In genomic region chr4:43982053-43982732, GRCm38 (mm10) we compare ENCODE assay signal across 8 mouse cellular contexts. TPM values are rescaled to one million over a fixed set of nuclear protein-coding genes. Genes with fewer than 3 reads are reported as not detected.
DNase-seq lines count a peak whose midpoint lies in the region; ATAC-seq and TF ChIP-seq lines count a peak whose summit lies in the region.

No protein-coding gene starts in this region.

- no peaks in the 10 kb centered on the region for H3K9me3 ChIP-seq in ES-Bruce4 (replicated peaks; ENCODE audit: control insufficient read depth, insufficient read depth, low read length, poor library complexity, severe bottlenecking)
- no peaks in the 10 kb centered on the region for H3K9me3 ChIP-seq in forebrain, embryonic 12.5 days
- no peaks in the 10 kb centered on the region for H3K9me3 ChIP-seq in heart, postnatal 0 days (replicated peaks; ENCODE audit: control insufficient read depth, low read length)
- no peaks in the 10 kb centered on the region for H3K9me3 ChIP-seq in liver, embryonic 14.5 days (ENCODE audit: control insufficient read depth, low read length)
- H3K9me3 ChIP-seq in neural tube, embryonic 11.5 days (ENCODE audit: control insufficient read depth, low read length), result no peaks in the 10 kb centered on the region
- H3K9me3 ChIP-seq in stomach, embryonic 16.5 days (replicated peaks; ENCODE audit: control insufficient read depth, low read length), result no peaks in the 10 kb centered on the region

- WGBS in forebrain, embryonic 12.5 days, result 3% methylated on average over 24 of the region's 24 CpGs
- WGBS in heart, postnatal 0 days, result 2% methylated on average over 24 of the region's 24 CpGs
- WGBS in liver, embryonic 14.5 days (ENCODE audit: insufficient replicate concordance), result under 1% methylated on average over 24 of the region's 24 CpGs
- 4% methylated on average over 24 of the region's 24 CpGs for WGBS in neural tube, embryonic 11.5 days
- WGBS in stomach, embryonic 16.5 days, result under 1% methylated on average over 24 of the region's 24 CpGs

- peak; percentile 88 for TF ChIP-seq CTCF in ES-Bruce4 (IDR thresholded peaks at IDR 0.05; ENCODE audit: low read depth, low read length)
- peak; percentile 95 for TF ChIP-seq CTCF in heart, postnatal 0 days (IDR thresholded peaks at IDR 0.05; ENCODE audit: low read depth)
- TF ChIP-seq CTCF in liver, embryonic 14.5 days (IDR thresholded peaks at IDR 0.05; ENCODE audit: low read depth), result peak; percentile 98

- peak; percentile 70 for TF ChIP-seq EP300 in ES-Bruce4 (IDR thresholded peaks at IDR 0.05; ENCODE audit: insufficient read depth, low read depth, low read length)
- TF ChIP-seq EP300 in heart, postnatal 0 days (IDR thresholded peaks at IDR 0.05; ENCODE audit: low read depth), result no peak
- TF ChIP-seq EP300 in liver, embryonic 14.5 days (IDR thresholded peaks at IDR 0.05; ENCODE audit: low read depth), result no peak

- no peaks in the 10 kb centered on the region for H3K36me3 ChIP-seq in ES-Bruce4 (ENCODE audit: control insufficient read depth, insufficient read depth, low read length, poor library complexity, severe bottlenecking)
- H3K36me3 ChIP-seq in forebrain, embryonic 12.5 days (replicated peaks), result no peaks in the 10 kb centered on the region
- no peaks in the 10 kb centered on the region for H3K36me3 ChIP-seq in heart, postnatal 0 days (replicated peaks; ENCODE audit: control insufficient read depth, insufficient read depth, low read length)
- no peaks in the 10 kb centered on the region for H3K36me3 ChIP-seq in liver, embryonic 14.5 days (replicated peaks; ENCODE audit: control insufficient read depth, insufficient read depth, low read depth)
- no peaks in the 10 kb centered on the region for H3K36me3 ChIP-seq in neural tube, embryonic 11.5 days (ENCODE audit: control insufficient read depth, insufficient read depth, low read length)
- no peaks in the 10 kb centered on the region for H3K36me3 ChIP-seq in stomach, embryonic 16.5 days (ENCODE audit: control insufficient read depth, insufficient read depth, low read length)

- TF ChIP-seq POLR2A in ES-Bruce4 (IDR thresholded peaks at IDR 0.05; ENCODE audit: insufficient read depth, low read length), result no peak

- 0 out of 2 replicates have a peak overlapping the region, but pooled peaks have one; percentile 15 for H3K9ac ChIP-seq in ES-Bruce4 (ENCODE audit: low read depth, poor library complexity, severe bottlenecking)
- H3K9ac ChIP-seq in forebrain, embryonic 12.5 days, result peak overlapping the region; percentile 53
- no peak overlapping the region; the same call in 1 of the 2 replicates for H3K9ac ChIP-seq in heart, postnatal 0 days (replicated peaks; ENCODE audit: low read depth, low read length)
- H3K9ac ChIP-seq in liver, embryonic 14.5 days (replicated peaks), result peak overlapping the region; percentile 41
- peak overlapping the region; percentile 58 for H3K9ac ChIP-seq in neural tube, embryonic 11.5 days (ENCODE audit: low read length)
- H3K9ac ChIP-seq in stomach, embryonic 16.5 days (ENCODE audit: low read length), result peak overlapping the region; percentile 75

- peak overlapping the region; percentile 59 for H3K4me2 ChIP-seq in forebrain, embryonic 12.5 days
- peak overlapping the region; percentile 68 for H3K4me2 ChIP-seq in heart, postnatal 0 days (ENCODE audit: low read depth, low read length)
- peak overlapping the region; percentile 67 for H3K4me2 ChIP-seq in liver, embryonic 14.5 days (ENCODE audit: low read depth)
- peak overlapping the region; percentile 52 for H3K4me2 ChIP-seq in neural tube, embryonic 11.5 days (ENCODE audit: low read depth)
- peak overlapping the region; percentile 73 for H3K4me2 ChIP-seq in stomach, embryonic 16.5 days (ENCODE audit: low read depth, low read length)

- H3K4me1 ChIP-seq in ES-Bruce4 (ENCODE audit: control insufficient read depth, insufficient read depth, low read length), result peaks cover 8% of the 10 kb centered on the region
- H3K4me1 ChIP-seq in forebrain, embryonic 12.5 days, result peaks cover 20% of the 10 kb centered on the region
- H3K4me1 ChIP-seq in heart, postnatal 0 days (ENCODE audit: control insufficient read depth, insufficient read depth), result peaks cover 18% of the 10 kb centered on the region; the same call in 1 of the 2 replicates
- H3K4me1 ChIP-seq in liver, embryonic 14.5 days (replicated peaks; ENCODE audit: control insufficient read depth in 2 of 2, insufficient read depth in 2 of 2, low read length in 1 of 2), result peaks cover 0 to 3% of the 10 kb centered on the region in 2 experiments; a peak in 2 of 4 replicates
- peaks cover 3% of the 10 kb centered on the region; the same call in 1 of the 2 replicates for H3K4me1 ChIP-seq in neural tube, embryonic 11.5 days (ENCODE audit: control insufficient read depth, insufficient read depth, low read length)
- peaks cover 18% of the 10 kb centered on the region; the same call in 1 of the 2 replicates for H3K4me1 ChIP-seq in stomach, embryonic 16.5 days (ENCODE audit: control insufficient read depth, insufficient read depth, low read length)

- H3K4me3 ChIP-seq in ES-Bruce4 (ENCODE audit: low read depth, low read length), result no peak overlapping the region
- peak overlapping the region; percentile 34 for H3K4me3 ChIP-seq in forebrain, embryonic 12.5 days (replicated peaks)
- H3K4me3 ChIP-seq in heart, postnatal 0 days (ENCODE audit: low read depth, low read length), result peak overlapping the region; percentile 35
- peak overlapping the region; percentile 34 to 55 for H3K4me3 ChIP-seq in liver, embryonic 14.5 days (ENCODE audit: insufficient read depth in 1 of 2, low read depth in 2 of 2, low read length in 2 of 2)
- 0 out of 2 replicates have a peak overlapping the region, but pooled peaks have one; percentile 17 for H3K4me3 ChIP-seq in neural tube, embryonic 11.5 days (ENCODE audit: low read depth, low read length)
- H3K4me3 ChIP-seq in stomach, embryonic 16.5 days (replicated peaks; ENCODE audit: low read length), result peak overlapping the region; percentile 43

- ATAC-seq in forebrain, embryonic 12.5 days (ENCODE audit: low FRiP score), result peak; percentile 94
- peak; percentile 89 for ATAC-seq in heart, postnatal 0 days (ENCODE audit: insufficient read depth, low read depth)
- peak; percentile 90 for ATAC-seq in liver, embryonic 14.5 days (ENCODE audit: insufficient read depth)
- ATAC-seq in neural tube, embryonic 11.5 days (ENCODE audit: insufficient read depth, low FRiP score, low TSS enrichment), result peak; percentile 93
- peak; percentile 92 for ATAC-seq in stomach, embryonic 16.5 days (ENCODE audit: insufficient read depth, low FRiP score)

- no peaks in the 10 kb centered on the region for H3K27me3 ChIP-seq in ES-Bruce4 (ENCODE audit: control insufficient read depth, insufficient read depth, low read length, poor library complexity, severe bottlenecking)
- H3K27me3 ChIP-seq in forebrain, embryonic 12.5 days, result peaks cover 28% of the 10 kb centered on the region
- H3K27me3 ChIP-seq in heart, postnatal 0 days (ENCODE audit: control insufficient read depth, insufficient read depth, low read length), result 0 out of 2 replicates have a peak, but pooled peaks cover 2% of the 10 kb centered on the region
- H3K27me3 ChIP-seq in liver, embryonic 14.5 days (ENCODE audit: control insufficient read depth, insufficient read depth, low read length), result no peaks in the 10 kb centered on the region
- H3K27me3 ChIP-seq in neural tube, embryonic 11.5 days (ENCODE audit: control insufficient read depth, insufficient read depth, low read length), result no peaks in the 10 kb centered on the region
- H3K27me3 ChIP-seq in stomach, embryonic 16.5 days (ENCODE audit: control insufficient read depth, insufficient read depth, low read length), result no peaks in the 10 kb centered on the region

- no peak overlapping the region for H3K27ac ChIP-seq in ES-Bruce4 (ENCODE audit: insufficient read depth, low read length)
- H3K27ac ChIP-seq in forebrain, embryonic 12.5 days, result no peak overlapping the region
- peak overlapping the region; percentile 16; the same call in 1 of the 2 replicates for H3K27ac ChIP-seq in heart, postnatal 0 days (ENCODE audit: low read depth)
- H3K27ac ChIP-seq in liver, embryonic 14.5 days, result no peak overlapping the region
- peak overlapping the region; percentile 21; the same call in 1 of the 2 replicates for H3K27ac ChIP-seq in neural tube, embryonic 11.5 days (ENCODE audit: low read depth, low read length)
- no peak overlapping the region; the same call in 1 of the 2 replicates for H3K27ac ChIP-seq in stomach, embryonic 16.5 days (ENCODE audit: low read length)

- peak; percentile 89 for DNase-seq in c-Kit-positive CD71-positive TER-119-positive erythroid progenitor cells, embryonic 14.5 days (ENCODE audit: low spot score)
- peak; percentile 92 for DNase-seq in heart, postnatal 0 days (ENCODE audit: low spot score)
- DNase-seq in kidney, postnatal 36 days, result peak; percentile 92 to 98
- peak; percentile 73 to 82 (median 76) for DNase-seq in liver, embryonic 14.5 days (ENCODE audit: low read depth in 3 of 3, low spot score in 3 of 3)
- peak; percentile 95 for DNase-seq in neural tube, embryonic 11.5 days (ENCODE audit: low spot score)

RNA-seq across cellular contexts. Expression of gene Ccin, which starts 1.1 kb away (rescaled TPM):
- not detected in 2 replicates for polyA plus RNA-seq in ES-Bruce4 (2011; ENCODE audit: insufficient read depth, insufficient read length, low read depth, missing spikeins)
- 0.09 TPM in 1 of 2 replicates, not detected in the other for polyA plus RNA-seq in forebrain, embryonic 12.5 days (2016; fragmentation: Nextera tagmentation; extraction: Ambion mirVana)
- total RNA-seq in heart, postnatal 0 days (2014; rRNA removed; ENCODE audit: low replicate concordance), result not detected in 2 replicates
- not detected in 2 replicates for polyA plus RNA-seq in heart, postnatal 0 days (2015; fragmentation: Nextera tagmentation; extraction: Ambion mirVana)
- 0.02 TPM in 1 of 2 replicates, not detected in the other for polyA plus RNA-seq in liver, embryonic 14.5 days (2012; rRNA removed)
- not detected in 2 replicates for polyA plus RNA-seq in liver, embryonic 14.5 days (2014; fragmentation: Nextera tagmentation; extraction: Ambion mirVana)
- not detected in 2 replicates for polyA plus RNA-seq in neural tube, embryonic 11.5 days (2014; fragmentation: Nextera tagmentation; extraction: Ambion mirVana)
- not detected in 2 replicates for polyA plus RNA-seq in stomach, embryonic 16.5 days (2015; fragmentation: Nextera tagmentation; extraction: Ambion mirVana)

RNA-seq across cellular contexts. Expression of gene Clta, which starts 22.1 kb away (rescaled TPM):
- polyA plus RNA-seq in ES-Bruce4 (2011; ENCODE audit: insufficient read depth, insufficient read length, low read depth, missing spikeins), result 265 and 277 TPM in 2 replicates
- 235 and 238 TPM in 2 replicates for polyA plus RNA-seq in forebrain, embryonic 12.5 days (2016; fragmentation: Nextera tagmentation; extraction: Ambion mirVana)
- 128 and 168 TPM in 2 replicates for total RNA-seq in heart, postnatal 0 days (2014; rRNA removed; ENCODE audit: low replicate concordance)
- polyA plus RNA-seq in heart, postnatal 0 days (2015; fragmentation: Nextera tagmentation; extraction: Ambion mirVana), result 106 and 112 TPM in 2 replicates
- polyA plus RNA-seq in liver, embryonic 14.5 days (2012; rRNA removed), result 114 and 173 TPM in 2 replicates
- 121 and 128 TPM in 2 replicates for polyA plus RNA-seq in liver, embryonic 14.5 days (2014; fragmentation: Nextera tagmentation; extraction: Ambion mirVana)
- 257 and 258 TPM in 2 replicates for polyA plus RNA-seq in neural tube, embryonic 11.5 days (2014; fragmentation: Nextera tagmentation; extraction: Ambion mirVana)
- 183 and 186 TPM in 2 replicates for polyA plus RNA-seq in stomach, embryonic 16.5 days (2015; fragmentation: Nextera tagmentation; extraction: Ambion mirVana)

RNA-seq across cellular contexts. Expression of gene Glipr2, which starts 25.0 kb away (rescaled TPM):
- 155 and 156 TPM in 2 replicates for polyA plus RNA-seq in ES-Bruce4 (2011; ENCODE audit: insufficient read depth, insufficient read length, low read depth, missing spikeins)
- polyA plus RNA-seq in forebrain, embryonic 12.5 days (2016; fragmentation: Nextera tagmentation; extraction: Ambion mirVana), result 56.9 and 61.7 TPM in 2 replicates
- 35.8 and 39.2 TPM in 2 replicates for total RNA-seq in heart, postnatal 0 days (2014; rRNA removed; ENCODE audit: low replicate concordance)
- polyA plus RNA-seq in heart, postnatal 0 days (2015; fragmentation: Nextera tagmentation; extraction: Ambion mirVana), result 27.3 and 28.4 TPM in 2 replicates
- polyA plus RNA-seq in liver, embryonic 14.5 days (2012; rRNA removed), result 17.1 and 19.2 TPM in 2 replicates
- polyA plus RNA-seq in liver, embryonic 14.5 days (2014; fragmentation: Nextera tagmentation; extraction: Ambion mirVana), result 46.6 and 48.8 TPM in 2 replicates
- polyA plus RNA-seq in neural tube, embryonic 11.5 days (2014; fragmentation: Nextera tagmentation; extraction: Ambion mirVana), result 109 and 117 TPM in 2 replicates
- polyA plus RNA-seq in stomach, embryonic 16.5 days (2015; fragmentation: Nextera tagmentation; extraction: Ambion mirVana), result 105 and 120 TPM in 2 replicates

Comparison
In these comparisons a context has a peak if more than half of its experiments do, and no peak if none do; other contexts are left out.
1. H3K27ac ChIP-seq: peak in heart, postnatal 0 days (single experiment) and neural tube, embryonic 11.5 days (single experiment); none in ES-Bruce4 (single experiment), forebrain, embryonic 12.5 days (single experiment), liver, embryonic 14.5 days (single experiment) and stomach, embryonic 16.5 days (single experiment).
2. Peak in every context shown above with its lines, with median percentiles within 50 percentile points of each other: CTCF ChIP-seq, DNase-seq, ATAC-seq and H3K4me2 ChIP-seq.